In the genomic region with DNA sequence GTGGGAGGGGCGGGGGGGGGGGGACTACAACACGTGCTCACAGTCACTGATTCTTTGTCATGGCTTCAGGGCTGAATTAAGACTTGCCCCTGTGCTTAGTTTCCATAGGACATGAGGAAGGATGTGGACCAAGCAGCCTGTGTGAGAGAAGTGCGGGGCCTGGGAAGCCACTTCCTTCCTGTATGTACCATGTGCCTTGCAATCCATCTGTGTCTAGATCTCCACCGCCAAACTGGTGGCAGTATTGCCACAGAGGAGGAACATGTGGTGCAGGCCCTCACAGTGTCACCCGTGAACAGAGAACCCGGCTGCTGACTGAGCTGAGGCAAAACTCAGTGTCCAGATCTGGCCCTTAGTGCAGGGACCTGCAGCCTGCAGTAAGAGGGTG, we compare ENCODE assay signal across 8 mouse cellular contexts.
A peak's percentile ranks its signal among the peaks of the same experiment; 100 is the strongest.
DNase-seq lines count a peak whose midpoint lies in the region; ATAC-seq and TF ChIP-seq lines count a peak whose summit lies in the region.

No protein-coding gene starts in this region.

- peak; percentile 46 for DNase-seq in kidney, postnatal 10 days
- no peak for DNase-seq in kidney, postnatal 25 days
- peak; percentile 70 for DNase-seq in brain, adult 2 months (ENCODE audit: low read depth, low spot score)
- peak; percentile 23 for DNase-seq in heart, postnatal 0 days (ENCODE audit: low spot score)
- DNase-seq in telencephalon, adult 2 months (ENCODE audit: low read depth, low spot score): peak; percentile 44
- no peak for DNase-seq in cerebellum, adult 18-20 months
- DNase-seq in cerebellum, adult 8-10 months: no peak

- no peak for TF ChIP-seq CTCF in heart, postnatal 0 days (IDR thresholded peaks at IDR 0.05; ENCODE audit: low read depth)

- H3K4me2 ChIP-seq in heart, postnatal 0 days (ENCODE audit: low read depth, low read length): no peak overlapping the region
- H3K4me2 ChIP-seq in liver, embryonic 15.5 days: no peak overlapping the region

- H3K4me3 ChIP-seq in heart, postnatal 0 days (ENCODE audit: low read depth, low read length): no peak overlapping the region
- H3K4me3 ChIP-seq in liver, embryonic 15.5 days (replicated peaks): no peak overlapping the region

- peaks cover 24% of the 10 kb centered on the region for H3K4me1 ChIP-seq in heart, postnatal 0 days (ENCODE audit: control insufficient read depth, insufficient read depth)
- H3K4me1 ChIP-seq in liver, embryonic 15.5 days (replicated peaks): peaks cover 17% of the 10 kb centered on the region

- peak; percentile 25; the same call in 1 of the 2 replicates for ATAC-seq in heart, postnatal 0 days (ENCODE audit: insufficient read depth, low read depth)
- ATAC-seq in liver, embryonic 15.5 days (ENCODE audit: insufficient read depth): peak; percentile 61

- H3K27ac ChIP-seq in heart, postnatal 0 days (ENCODE audit: low read depth): peak overlapping the region; percentile 39; the same call in 1 of the 2 replicates
- peak overlapping the region; percentile 51; the same call in 1 of the 2 replicates for H3K27ac ChIP-seq in liver, embryonic 15.5 days (replicated peaks)

- TF ChIP-seq EP300 in heart, postnatal 0 days (IDR thresholded peaks at IDR 0.05; ENCODE audit: low read depth): no peak

- H3K36me3 ChIP-seq in heart, postnatal 0 days (replicated peaks; ENCODE audit: control insufficient read depth, insufficient read depth, low read length): no peaks in the 10 kb centered on the region
- H3K36me3 ChIP-seq in liver, embryonic 15.5 days (replicated peaks): no peaks in the 10 kb centered on the region

- H3K27me3 ChIP-seq in heart, postnatal 0 days (ENCODE audit: control insufficient read depth, insufficient read depth, low read length): no peaks in the 10 kb centered on the region
- no peaks in the 10 kb centered on the region for H3K27me3 ChIP-seq in liver, embryonic 15.5 days

- no peaks in the 10 kb centered on the region for H3K9me3 ChIP-seq in heart, postnatal 0 days (replicated peaks; ENCODE audit: control insufficient read depth, low read length)
- H3K9me3 ChIP-seq in liver, embryonic 15.5 days (replicated peaks): no peaks in the 10 kb centered on the region

- H3K9ac ChIP-seq in heart, postnatal 0 days (replicated peaks; ENCODE audit: low read depth, low read length): no peak overlapping the region
- no peak overlapping the region for H3K9ac ChIP-seq in liver, embryonic 15.5 days

- WGBS in heart, postnatal 0 days: 56% methylated on average over 6 of the region's 6 CpGs
- 15% methylated on average over 6 of the region's 6 CpGs for WGBS in liver, embryonic 15.5 days (ENCODE audit: insufficient replicate concordance)

Comparison
In these comparisons a context has a peak if more than half of its experiments do, and no peak if none do; other contexts are left out.
1. DNase-seq: peak in kidney, postnatal 10 days (single experiment), brain, adult 2 months (single experiment), heart, postnatal 0 days (single experiment) and telencephalon, adult 2 months (single experiment); none in kidney, postnatal 25 days (0 of 2), cerebellum, adult 18-20 months (0 of 2) and cerebellum, adult 8-10 months (single experiment).